Mouse (Mus musculus) heart, embryonic 12.5 days (tissue): Measurements from ENCODE around the gene Slc17a1. TPM values are rescaled to one million over a fixed set of nuclear protein-coding genes. Genes with fewer than 3 reads are reported as not detected.

Experiments used
- ATAC-seq: fragments of 200-750 bp; cut with Nextera tagmentation; 2 replicates; pipeline ENCODE4 v1.8.0; 2017; ENCODE audit warnings: moderate TSS enrichment, moderate library complexity; ENCODE audit not compliant: insufficient number of reproducible peaks, low FRiP score
- H3K27ac ChIP-seq: fragments of 300-500 bp; sonication (generic); 2 replicates; pipeline ENCODE4 v1.5.1; 2016; ENCODE audit warnings: mild to moderate bottlenecking, moderate library complexity; ENCODE audit not compliant: poor library complexity, severe bottlenecking
- H3K27me3 ChIP-seq: fragments of 300-500 bp; sonication (generic); replicated peaks from 2 replicates; pipeline ENCODE4 v1.6.1; 2016; ENCODE audit warnings: mild to moderate bottlenecking, moderate library complexity
- H3K36me3 ChIP-seq: fragments of 300-500 bp; sonication (generic); 2 replicates; pipeline ENCODE4 v1.6.1; 2016; ENCODE audit warnings: mild to moderate bottlenecking, moderate library complexity
- H3K4me1 ChIP-seq: fragments of 300-500 bp; sonication (generic); replicated peaks from 2 replicates; pipeline ENCODE4 v1.6.1; 2016; ENCODE audit warnings: mild to moderate bottlenecking
- H3K4me2 ChIP-seq: fragments of 300-500 bp; sonication (generic); 2 replicates; pipeline ENCODE4 v1.6.1; 2016; ENCODE audit warnings: mild to moderate bottlenecking, moderate library complexity
- H3K4me3 ChIP-seq: fragments of 300-500 bp; sonication (generic); 2 replicates; pipeline ENCODE4 v1.5.1; 2016; ENCODE audit warnings: mild to moderate bottlenecking
- H3K9ac ChIP-seq: fragments of 300-500 bp; sonication (generic); 2 replicates; pipeline ENCODE4 v1.6.1; 2016; ENCODE audit warnings: mild to moderate bottlenecking, moderate library complexity
- H3K9me3 ChIP-seq: fragments of 300-500 bp; sonication (generic); replicated peaks from 2 replicates; pipeline ENCODE4 v1.6.1; 2016; ENCODE audit warnings: mild to moderate bottlenecking, moderate library complexity
- WGBS: fragments of 180-500 bp; shearing (Covaris S2); methylation state at CpG from one replicate; pipeline ENCODE4 v1.1.7; 2016; 5-methylcytosine and 5-hydroxymethylcytosine counted together
- polyA plus RNA-seq: library from polyadenylated mRNA; unstranded; fragments of >200 nt; fragmentation: Nextera tagmentation; extraction: Ambion mirVana; gene quantifications from 2 replicates; pipeline ENCODE4 v1.2.1, GENCODE M21; 2016

Gene Slc17a1
- polyA plus RNA-seq, 1 experiment from 2014 or later, result not detected

GRCm38 (mm10) chr13:23864711-23865110 lies 2.8 kb upstream of the Slc17a1 start:
- 56% methylated on average over 9 of the region's 9 CpGs for WGBS
- ATAC-seq, result no peak

GRCm38 (mm10) chr13:23866086-23866710 lies 1.4 kb upstream of the Slc17a1 start:
- ATAC-seq, result no peak
- no peak overlapping the region for H3K4me2 ChIP-seq
- no peak overlapping the region for H3K4me3 ChIP-seq
- no peaks in the 10 kb centered on the region for H3K27me3 ChIP-seq
- H3K27ac ChIP-seq, result no peak overlapping the region
- H3K9ac ChIP-seq, result no peak overlapping the region
- H3K9me3 ChIP-seq, result no peaks in the 10 kb centered on the region
- no peaks in the 10 kb centered on the region for H3K36me3 ChIP-seq
- WGBS, result 63% methylated on average over 9 of the region's 9 CpGs
- no peaks in the 10 kb centered on the region for H3K4me1 ChIP-seq

More at GRCm38 (mm10) chr13:23864711-23865110, 2.8 kb upstream of the Slc17a1 start:
- Histone ChIP-seq H3K9me3 (no peaks in the 10 kb centered on the region), H3K4me2 (no peak overlapping the region), H3K36me3 (no peaks in the 10 kb centered on the region), H3K9ac (no peak overlapping the region), H3K27me3 (peaks cover 6% of the 10 kb centered on the region; the same call in 1 of the 2 replicates), H3K27ac (no peak overlapping the region), H3K4me1 (no peaks in the 10 kb centered on the region), H3K4me3 (no peak overlapping the region)

- H3K4me1 ChIP-seq, result no peaks in the 10 kb centered on the region
- ATAC-seq, result no peak
- no peaks in the 10 kb centered on the region for H3K36me3 ChIP-seq
- no peak overlapping the region for H3K27ac ChIP-seq
- no peak overlapping the region for H3K9ac ChIP-seq
- H3K9me3 ChIP-seq, result no peaks in the 10 kb centered on the region
- 78% methylated on average over 6 of the region's 6 CpGs for WGBS
- no peak overlapping the region for H3K4me3 ChIP-seq
- no peaks in the 10 kb centered on the region for H3K27me3 ChIP-seq
- H3K4me2 ChIP-seq, result no peak overlapping the region
Measured at GRCm38 (mm10) chr13:23867000-23867399, 550 bp upstream of the Slc17a1 start.

- Histone ChIP-seq H3K4me1 (no peaks in the 10 kb centered on the region), H3K4me3 (no peak overlapping the region), H3K27me3 (no peaks in the 10 kb centered on the region), H3K9me3 (no peaks in the 10 kb centered on the region), H3K9ac (no peak overlapping the region), H3K4me2 (no peak overlapping the region), H3K36me3 (no peaks in the 10 kb centered on the region), H3K27ac (no peak overlapping the region)
- ATAC-seq, result no peak
- 73% methylated on average over 8 of the region's 8 CpGs for WGBS
Measured at GRCm38 (mm10) chr13:23868790-23869533, 1.4 kb downstream of the Slc17a1 start.

- H3K4me1 ChIP-seq, result no peaks in the 10 kb centered on the region
- no peaks in the 10 kb centered on the region for H3K27me3 ChIP-seq
- H3K27ac ChIP-seq, result no peak overlapping the region
- 68% methylated on average over 3 of the region's 3 CpGs for WGBS
- no peaks in the 10 kb centered on the region for H3K9me3 ChIP-seq
- no peak overlapping the region for H3K4me3 ChIP-seq
- no peak for ATAC-seq
- H3K4me2 ChIP-seq, result no peak overlapping the region
- no peaks in the 10 kb centered on the region for H3K36me3 ChIP-seq
- H3K9ac ChIP-seq, result no peak overlapping the region
Measured at GRCm38 (mm10) chr13:23869996-23870395, 2.4 kb downstream of the Slc17a1 start.

GRCm38 (mm10) chr13:23873141-23873540 lies 5.6 kb downstream of the Slc17a1 start:
- no peak overlapping the region for H3K9ac ChIP-seq
- H3K4me2 ChIP-seq, result no peak overlapping the region
- H3K9me3 ChIP-seq, result no peaks in the 10 kb centered on the region
- no peak for ATAC-seq
- 71% methylated on average over 5 of the region's 5 CpGs for WGBS
- H3K27me3 ChIP-seq, result no peaks in the 10 kb centered on the region
- H3K36me3 ChIP-seq, result no peaks in the 10 kb centered on the region
- no peak overlapping the region for H3K27ac ChIP-seq
- H3K4me3 ChIP-seq, result no peak overlapping the region
- no peaks in the 10 kb centered on the region for H3K4me1 ChIP-seq

GRCm38 (mm10) chr13:23879106-23879505 lies 11.6 kb downstream of the Slc17a1 start:
- H3K4me3 ChIP-seq, result no peak overlapping the region
- H3K27me3 ChIP-seq, result 0 out of 2 replicates have a peak, but pooled peaks cover 5% of the 10 kb centered on the region
- 69% methylated on average over 3 of the region's 3 CpGs for WGBS
- ATAC-seq, result no peak
- H3K9me3 ChIP-seq, result no peaks in the 10 kb centered on the region
- H3K4me1 ChIP-seq, result no peaks in the 10 kb centered on the region
- no peak overlapping the region for H3K9ac ChIP-seq
- no peak overlapping the region for H3K27ac ChIP-seq
- no peak overlapping the region for H3K4me2 ChIP-seq
- H3K36me3 ChIP-seq, result no peaks in the 10 kb centered on the region

- Histone ChIP-seq H3K4me1 (no peaks in the 10 kb centered on the region), H3K9me3 (no peaks in the 10 kb centered on the region), H3K4me2 (no peak overlapping the region), H3K4me3 (no peak overlapping the region), H3K27ac (no peak overlapping the region), H3K36me3 (no peaks in the 10 kb centered on the region), H3K27me3 (0 out of 2 replicates have a peak, but pooled peaks cover 5% of the 10 kb centered on the region), H3K9ac (no peak overlapping the region)
- ATAC-seq, result no peak
- 68% methylated on average over 5 of the region's 5 CpGs for WGBS
Measured at GRCm38 (mm10) chr13:23879636-23880035, 12.1 kb downstream of the Slc17a1 start.

GRCm38 (mm10) chr13:23885540-23885939 lies 18.0 kb downstream of the Slc17a1 start:
- Histone ChIP-seq H3K27me3 (0 out of 2 replicates have a peak, but pooled peaks cover 5% of the 10 kb centered on the region), H3K9me3 (no peaks in the 10 kb centered on the region)

GRCm38 (mm10) chr13:23887026-23887725 lies 19.6 kb downstream of the Slc17a1 start:
- Histone ChIP-seq H3K4me3 (no peak overlapping the region), H3K36me3 (no peaks in the 10 kb centered on the region), H3K9ac (no peak overlapping the region), H3K4me1 (no peaks in the 10 kb centered on the region), H3K9me3 (no peaks in the 10 kb centered on the region), H3K27ac (no peak overlapping the region), H3K27me3 (0 out of 2 replicates have a peak, but pooled peaks cover 5% of the 10 kb centered on the region), H3K4me2 (no peak overlapping the region)
- no peak for ATAC-seq
- WGBS, result 68% methylated on average over 3 of the region's 3 CpGs

More at GRCm38 (mm10) chr13:23885540-23885939, 18.0 kb downstream of the Slc17a1 start:
- Histone ChIP-seq H3K9ac (no peak overlapping the region), H3K27ac (no peak overlapping the region), H3K36me3 (no peaks in the 10 kb centered on the region), H3K4me1 (no peaks in the 10 kb centered on the region), H3K4me3 (no peak overlapping the region), H3K4me2 (no peak overlapping the region)
- ATAC-seq, result no peak
- 22% methylated on average over 2 of the region's 2 CpGs for WGBS

GRCm38 (mm10) chr13:23889011-23889605 lies 21.6 kb downstream of the Slc17a1 start:
- 60% methylated on average over 6 of the region's 6 CpGs for WGBS
- H3K4me1 ChIP-seq, result 0 out of 2 replicates have a peak, but pooled peaks cover 4% of the 10 kb centered on the region
- H3K4me3 ChIP-seq, result no peak overlapping the region
- H3K27ac ChIP-seq, result no peak overlapping the region
- H3K9me3 ChIP-seq, result no peaks in the 10 kb centered on the region
- 0 out of 2 replicates have a peak, but pooled peaks cover 5% of the 10 kb centered on the region for H3K27me3 ChIP-seq
- H3K4me2 ChIP-seq, result no peak overlapping the region
- H3K36me3 ChIP-seq, result no peaks in the 10 kb centered on the region
- ATAC-seq, result no peak
- no peak overlapping the region for H3K9ac ChIP-seq
